Mouse (Mus musculus) midbrain, embryonic 14.5 days (tissue): ENCODE data around the gene Apba1. TPM values are rescaled to one million over a fixed set of nuclear protein-coding genes. Genes with fewer than 3 reads are reported as not detected.

Experiments
- ATAC-seq: fragments of 200-750 bp; cut with Nextera tagmentation; 2 replicates; pipeline ENCODE4 v1.8.0; 2017; ENCODE audit warnings: moderate number of reproducible peaks, moderate library complexity; ENCODE audit not compliant: low FRiP score, low TSS enrichment
- DNase-seq: peaks from one replicate; pipeline ENCODE4 v3.0.0-alpha.2; 2015
- H3K27ac ChIP-seq: fragments of 300-500 bp; sonication (generic); replicated peaks from 2 replicates; pipeline ENCODE4 v1.5.1; 2014; ENCODE audit warnings: mild to moderate bottlenecking, low read depth, low read length, moderate library complexity
- H3K27me3 ChIP-seq: fragments of 300-500 bp; sonication (generic); 2 replicates; pipeline ENCODE4 v1.6.1; 2014; ENCODE audit warnings: low read length, control low read depth, mixed read lengths; ENCODE audit not compliant: control insufficient read depth, insufficient read depth
- H3K36me3 ChIP-seq: fragments of 300-500 bp; sonication (generic); 2 replicates; pipeline ENCODE4 v1.6.1; 2014; ENCODE audit warnings: low read length, control low read depth; ENCODE audit not compliant: control insufficient read depth, insufficient read depth
- H3K4me1 ChIP-seq: fragments of 300-500 bp; sonication (generic); 2 replicates; pipeline ENCODE4 v1.6.1; 2014; ENCODE audit warnings: mild to moderate bottlenecking, antibody characterized with exemption, low read length, control low read depth; ENCODE audit not compliant: control insufficient read depth, insufficient read depth
- H3K4me2 ChIP-seq: fragments of 300-500 bp; sonication (generic); 2 replicates; pipeline ENCODE4 v1.6.1; 2014; ENCODE audit warnings: mild to moderate bottlenecking, low read length, moderate library complexity
- H3K4me3 ChIP-seq: fragments of 300-500 bp; sonication (generic); replicated peaks from 2 replicates; pipeline ENCODE4 v1.5.1; 2014; ENCODE audit warnings: low read depth, low read length
- H3K9ac ChIP-seq: fragments of 300-500 bp; sonication (generic); replicated peaks from 2 replicates; pipeline ENCODE4 v1.6.1; 2014; ENCODE audit warnings: mild to moderate bottlenecking, low read length, moderate library complexity
- H3K9me3 ChIP-seq: fragments of 300-500 bp; sonication (generic); 2 replicates; pipeline ENCODE4 v1.6.1; 2016; ENCODE audit warnings: low read length, control low read depth, mixed read lengths; ENCODE audit not compliant: control insufficient read depth
- WGBS: fragments of 180-500 bp; shearing (Covaris S2); extraction: QIAGEN DNeasy Blood & Tissue Kit; methylation state at CpG from one replicate; pipeline ENCODE4 v1.1.7; 2014; 5-methylcytosine and 5-hydroxymethylcytosine counted together
- polyA plus RNA-seq: library from polyadenylated mRNA; unstranded; fragments of >200 nt; fragmentation: Nextera tagmentation; extraction: Ambion mirVana; gene quantifications from 2 replicates; pipeline ENCODE4 v1.2.1, GENCODE M21; 2014

The Apba1 gene
- polyA plus RNA-seq, 1 experiment from 2014 or later: 10.9 TPM

GRCm38 (mm10) chr19:23810976-23811375 lies 52.3 kb downstream of the Apba1 start:
- Histone ChIP-seq H3K4me2 (no peak overlapping the region), H3K4me1 (no peaks in the 10 kb centered on the region), H3K27me3 (no peaks in the 10 kb centered on the region), H3K9me3 (no peaks in the 10 kb centered on the region), H3K9ac (no peak overlapping the region), H3K4me3 (no peak overlapping the region), H3K36me3 (no peaks in the 10 kb centered on the region), H3K27ac (no peak overlapping the region)
- ATAC-seq (no peak), DNase-seq (no peak)
- WGBS: 83% methylated on average over 5 of the region's 5 CpGs

DNA sequence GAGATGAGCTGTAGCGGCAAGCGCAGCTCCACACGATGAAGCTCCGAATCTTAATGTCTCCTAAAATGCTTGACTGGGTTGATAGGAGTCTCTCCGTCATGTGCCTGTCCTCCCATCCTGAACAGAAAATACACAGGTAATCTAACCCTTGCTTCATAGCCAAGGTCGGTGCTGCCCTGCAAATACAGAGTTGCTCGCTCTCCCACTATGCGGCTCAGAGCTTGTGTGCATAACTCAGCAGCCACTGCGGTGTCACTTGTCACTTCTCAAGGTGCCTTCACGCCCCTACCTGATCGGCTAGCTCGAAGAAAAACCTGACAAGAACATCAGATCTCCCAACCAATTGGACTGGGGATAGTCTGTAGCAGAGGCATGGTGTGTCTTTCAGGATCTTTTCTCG lies 58.1 kb downstream of the Apba1 start:
- H3K4me2 ChIP-seq: no peak overlapping the region
- H3K9ac ChIP-seq: no peak overlapping the region
- peaks cover 10% of the 10 kb centered on the region; the same call in 1 of the 2 replicates for H3K4me1 ChIP-seq
- no peaks in the 10 kb centered on the region for H3K36me3 ChIP-seq
- no peak for DNase-seq
- H3K9me3 ChIP-seq: no peaks in the 10 kb centered on the region
- H3K27me3 ChIP-seq: no peaks in the 10 kb centered on the region
- ATAC-seq: no peak
- H3K4me3 ChIP-seq: no peak overlapping the region
- WGBS: 76% methylated on average over 13 of the region's 13 CpGs
- no peak overlapping the region for H3K27ac ChIP-seq

DNA sequence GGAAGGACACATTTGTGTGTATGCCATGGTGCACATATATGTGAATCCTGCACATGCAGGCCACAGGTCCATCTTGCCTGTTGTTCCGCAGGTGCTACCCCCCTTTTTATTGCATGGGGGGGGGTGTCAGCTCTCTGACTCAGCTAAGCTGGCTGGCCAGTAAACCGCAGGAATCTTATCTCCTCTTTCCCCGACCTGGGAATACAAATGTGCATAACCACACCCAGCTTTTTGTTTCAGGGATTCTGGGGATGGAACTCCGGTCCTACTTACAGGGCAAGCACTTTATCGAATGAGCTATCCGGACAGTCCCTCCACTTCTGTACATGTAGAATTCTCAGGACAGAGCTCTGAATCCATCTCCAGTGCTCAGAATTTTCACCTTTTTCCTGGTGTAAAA lies 58.5 kb downstream of the Apba1 start:
- Histone ChIP-seq H3K9ac (no peak overlapping the region), H3K4me1 (peaks cover 10% of the 10 kb centered on the region; the same call in 1 of the 2 replicates), H3K4me2 (no peak overlapping the region), H3K27me3 (no peaks in the 10 kb centered on the region), H3K27ac (no peak overlapping the region), H3K4me3 (no peak overlapping the region), H3K36me3 (no peaks in the 10 kb centered on the region), H3K9me3 (no peaks in the 10 kb centered on the region)
- 76% methylated on average over 6 of the region's 6 CpGs for WGBS
- ATAC-seq: no peak
- no peak for DNase-seq

- ATAC-seq (no peak), DNase-seq (peak; percentile 35)
- WGBS: 47% methylated on average over 8 of the region's 8 CpGs
- peaks cover 10% of the 10 kb centered on the region; the same call in 1 of the 2 replicates for H3K4me1 ChIP-seq
- no peak overlapping the region for H3K9ac ChIP-seq
- H3K27me3 ChIP-seq: no peaks in the 10 kb centered on the region
- no peaks in the 10 kb centered on the region for H3K36me3 ChIP-seq
- no peak overlapping the region for H3K4me2 ChIP-seq
- H3K9me3 ChIP-seq: no peaks in the 10 kb centered on the region
- peak overlapping the region; percentile 55 for H3K27ac ChIP-seq
- no peak overlapping the region for H3K4me3 ChIP-seq
Measured at GRCm38 (mm10) chr19:23819882-23820281, 61.2 kb downstream of the Apba1 start.

DNA sequence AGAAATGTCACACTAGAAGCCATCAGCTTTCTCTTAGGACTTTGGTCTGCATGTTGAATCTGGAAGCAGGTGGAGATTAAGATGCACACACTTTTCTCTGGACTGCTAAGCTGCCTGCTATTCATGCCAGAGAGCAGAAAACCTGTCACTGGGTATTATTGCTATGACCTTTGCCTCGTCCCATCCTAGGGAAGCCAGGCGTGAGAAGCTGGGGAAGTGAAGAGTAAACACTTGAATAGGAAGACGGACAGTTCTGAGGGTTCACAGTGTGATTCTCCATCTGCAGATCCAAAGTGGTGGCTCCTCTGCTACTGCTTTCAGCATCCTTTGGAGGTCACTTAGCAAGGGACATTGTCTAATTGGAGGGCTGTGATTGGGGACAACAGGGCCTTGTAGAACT lies 63.8 kb downstream of the Apba1 start:
- Histone ChIP-seq H3K4me2 (no peak overlapping the region), H3K9me3 (no peaks in the 10 kb centered on the region), H3K36me3 (no peaks in the 10 kb centered on the region), H3K27me3 (no peaks in the 10 kb centered on the region), H3K4me1 (peaks cover 10% of the 10 kb centered on the region; the same call in 1 of the 2 replicates), H3K27ac (no peak overlapping the region), H3K4me3 (no peak overlapping the region), H3K9ac (no peak overlapping the region)
- ATAC-seq (no peak), DNase-seq (no peak)
- WGBS: 17% methylated on average over 3 of the region's 3 CpGs

- 93% methylated on average over 4 of the region's 4 CpGs for WGBS
- Histone ChIP-seq H3K4me3 (no peak overlapping the region), H3K4me1 (peaks cover 10% of the 10 kb centered on the region; the same call in 1 of the 2 replicates)
Measured at GRCm38 (mm10) chr19:23823533-23823932, 64.8 kb downstream of the Apba1 start.

GRCm38 (mm10) chr19:23826251-23826650 lies 67.6 kb downstream of the Apba1 start:
- ATAC-seq: no peak
- Histone ChIP-seq H3K9ac (no peak overlapping the region), H3K9me3 (no peaks in the 10 kb centered on the region), H3K27me3 (no peaks in the 10 kb centered on the region), H3K36me3 (no peaks in the 10 kb centered on the region), H3K27ac (no peak overlapping the region), H3K4me1 (0 out of 2 replicates have a peak, but pooled peaks cover 2% of the 10 kb centered on the region), H3K4me2 (no peak overlapping the region), H3K4me3 (no peak overlapping the region)
- no peak for DNase-seq
- 96% methylated on average over 8 of the region's 8 CpGs for WGBS

More at GRCm38 (mm10) chr19:23823533-23823932, 64.8 kb downstream of the Apba1 start:
- no peaks in the 10 kb centered on the region for H3K36me3 ChIP-seq
- no peak overlapping the region for H3K9ac ChIP-seq
- no peak overlapping the region for H3K27ac ChIP-seq
- no peaks in the 10 kb centered on the region for H3K27me3 ChIP-seq
- DNase-seq (no peak), ATAC-seq (no peak)
- H3K9me3 ChIP-seq: no peaks in the 10 kb centered on the region
- no peak overlapping the region for H3K4me2 ChIP-seq

DNA sequence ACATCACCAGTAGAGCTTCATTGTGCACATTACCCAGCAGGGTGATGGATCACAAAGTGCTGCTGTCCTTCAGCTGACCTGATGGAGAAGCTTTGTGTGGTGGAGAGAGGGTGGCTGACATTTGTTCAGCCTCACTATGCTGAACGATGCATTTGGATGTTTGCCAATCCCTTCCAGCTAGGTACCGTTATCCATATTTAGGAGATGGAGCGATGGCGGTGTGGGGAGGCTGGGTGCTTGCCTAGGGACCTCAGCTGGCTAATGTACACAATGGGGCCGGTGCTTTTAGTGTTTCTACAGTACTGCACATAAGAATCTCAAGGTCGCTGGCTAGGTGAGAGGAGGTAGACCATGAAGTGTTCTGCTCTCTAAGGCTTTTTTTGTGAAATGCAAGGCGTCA lies 72.1 kb downstream of the Apba1 start:
- DNase-seq: peak; percentile 46

More for the DNA sequence above, 72.1 kb downstream of the Apba1 start:
- Histone ChIP-seq H3K9me3 (no peaks in the 10 kb centered on the region), H3K36me3 (no peaks in the 10 kb centered on the region), H3K9ac (no peak overlapping the region), H3K27me3 (no peaks in the 10 kb centered on the region), H3K4me3 (no peak overlapping the region), H3K4me1 (peaks cover 31% of the 10 kb centered on the region), H3K4me2 (no peak overlapping the region), H3K27ac (no peak overlapping the region)
- WGBS: 64% methylated on average over 7 of the region's 7 CpGs
- ATAC-seq: no peak
